Comparison of ENCODE assay signal across 16 mouse cellular contexts in the genomic region with DNA sequence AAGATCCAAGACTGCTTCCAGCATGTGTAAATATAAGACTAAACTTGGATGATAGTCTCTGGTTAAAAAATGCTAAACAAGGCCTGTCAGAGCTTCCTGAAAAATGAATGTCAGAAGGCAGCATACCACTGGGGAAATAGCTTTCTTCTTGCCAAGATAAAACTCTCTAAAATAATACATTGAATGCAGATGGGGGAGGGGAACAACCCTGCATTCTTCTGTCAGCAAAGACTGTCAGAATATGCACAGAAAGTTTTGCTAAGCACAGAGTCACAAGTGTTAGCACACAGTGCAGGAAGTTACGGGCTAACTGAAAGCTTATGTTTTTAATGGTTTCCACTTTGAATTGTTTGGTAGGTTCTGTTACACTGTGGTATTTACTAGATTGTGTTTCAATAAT. TPM values are rescaled to one million over a fixed set of nuclear protein-coding genes. Genes with fewer than 3 reads are reported as not detected.
A peak's percentile ranks its signal among the peaks of the same experiment; 100 is the strongest.
DNase-seq lines count a peak whose midpoint lies in the region; ATAC-seq and TF ChIP-seq lines count a peak whose summit lies in the region.
"Had no signal": no experiment of that assay in that cellular context is flagged by ENCODE, and none has a peak within 500 bp of the region (broad histone marks: within the 10 kb centered on the region; RNA-seq: fewer than 3 reads in every experiment).

No protein-coding gene starts in this region.

- no peaks in the 10 kb centered on the region for H3K27me3 ChIP-seq in intestine, embryonic 15.5 days (replicated peaks)
- no peaks in the 10 kb centered on the region for H3K27me3 ChIP-seq in intestine, postnatal 0 days (replicated peaks; ENCODE audit: control insufficient read depth, insufficient read depth, low read length)
- no peaks in the 10 kb centered on the region for H3K27me3 ChIP-seq in midbrain, embryonic 11.5 days (ENCODE audit: control insufficient read depth, insufficient read depth, low read length)
- H3K27me3 ChIP-seq in midbrain, embryonic 13.5 days, result no peaks in the 10 kb centered on the region
- H3K27me3 ChIP-seq in embryonic facial prominence, embryonic 15.5 days, result no peaks in the 10 kb centered on the region
- H3K27me3 ChIP-seq: CH12.LX; liver, embryonic 13.5 days; megakaryocyte, embryonic 14.5 days; stomach, embryonic 15.5 days had no signal

- H3K27ac ChIP-seq in intestine, embryonic 15.5 days, result no peak overlapping the region
- H3K27ac ChIP-seq in intestine, postnatal 0 days (ENCODE audit: low read depth, low read length), result no peak overlapping the region
- H3K27ac ChIP-seq in midbrain, embryonic 11.5 days (ENCODE audit: low read depth, low read length), result no peak overlapping the region
- H3K27ac ChIP-seq in midbrain, embryonic 13.5 days, result no peak overlapping the region
- H3K27ac ChIP-seq in embryonic facial prominence, embryonic 15.5 days (replicated peaks), result no peak overlapping the region
- H3K27ac ChIP-seq: liver, embryonic 13.5 days; stomach, embryonic 15.5 days had no signal

- H3K36me3 ChIP-seq in intestine, embryonic 15.5 days, result no peaks in the 10 kb centered on the region
- H3K36me3 ChIP-seq in intestine, postnatal 0 days (ENCODE audit: control insufficient read depth, insufficient read depth), result no peaks in the 10 kb centered on the region
- H3K36me3 ChIP-seq in midbrain, embryonic 11.5 days (ENCODE audit: control insufficient read depth, insufficient read depth, low read length), result no peaks in the 10 kb centered on the region
- H3K36me3 ChIP-seq in midbrain, embryonic 13.5 days, result no peaks in the 10 kb centered on the region
- H3K36me3 ChIP-seq in embryonic facial prominence, embryonic 15.5 days, result no peaks in the 10 kb centered on the region
- H3K36me3 ChIP-seq: liver, embryonic 13.5 days; stomach, embryonic 15.5 days had no signal

- H3K4me3 ChIP-seq in intestine, embryonic 15.5 days (replicated peaks), result no peak overlapping the region
- no peak overlapping the region for H3K4me3 ChIP-seq in intestine, postnatal 0 days (ENCODE audit: low read depth, low read length)
- H3K4me3 ChIP-seq in midbrain, embryonic 11.5 days (ENCODE audit: low read depth, low read length), result no peak overlapping the region
- no peak overlapping the region for H3K4me3 ChIP-seq in midbrain, embryonic 13.5 days (replicated peaks)
- H3K4me3 ChIP-seq in embryonic facial prominence, embryonic 15.5 days (replicated peaks), result no peak overlapping the region
- H3K4me3 ChIP-seq: liver, embryonic 13.5 days; megakaryocyte, embryonic 14.5 days; stomach, embryonic 15.5 days had no signal

- H3K9ac ChIP-seq in intestine, embryonic 15.5 days, result no peak overlapping the region
- no peak overlapping the region for H3K9ac ChIP-seq in intestine, postnatal 0 days (ENCODE audit: low read depth, low read length)
- no peak overlapping the region for H3K9ac ChIP-seq in midbrain, embryonic 11.5 days (ENCODE audit: low read length)
- H3K9ac ChIP-seq in midbrain, embryonic 13.5 days (replicated peaks), result no peak overlapping the region
- no peak overlapping the region for H3K9ac ChIP-seq in embryonic facial prominence, embryonic 15.5 days
- H3K9ac ChIP-seq: liver, embryonic 13.5 days; stomach, embryonic 15.5 days had no signal

- peak; percentile 77 for DNase-seq in midbrain, embryonic 11.5 days (ENCODE audit: low spot score, missing footprints)
- DNase-seq in left cerebral cortex, postnatal 25 days (ENCODE audit: low spot score in 2 of 2), result no peak
- no peak for DNase-seq in layer of hippocampus, postnatal 10 days (ENCODE audit: low spot score in 2 of 2)
- DNase-seq: adrenal gland, adult 8-10 months; cerebellum, postnatal 10 days; heart, postnatal 4 days; kidney, adult 8-10 months; liver, embryonic 13.5 days had no signal

- no peaks in the 10 kb centered on the region for H3K9me3 ChIP-seq in intestine, embryonic 15.5 days
- no peaks in the 10 kb centered on the region for H3K9me3 ChIP-seq in intestine, postnatal 0 days (ENCODE audit: control insufficient read depth)
- H3K9me3 ChIP-seq in midbrain, embryonic 11.5 days (ENCODE audit: control insufficient read depth, low read length), result no peaks in the 10 kb centered on the region
- H3K9me3 ChIP-seq in midbrain, embryonic 13.5 days, result no peaks in the 10 kb centered on the region
- H3K9me3 ChIP-seq in embryonic facial prominence, embryonic 15.5 days (replicated peaks), result no peaks in the 10 kb centered on the region
- H3K9me3 ChIP-seq: liver, embryonic 13.5 days; megakaryocyte, embryonic 14.5 days; stomach, embryonic 15.5 days had no signal

- peak; percentile 39; the same call in 1 of the 2 replicates for ATAC-seq in intestine, embryonic 15.5 days
- ATAC-seq in intestine, postnatal 0 days, result no peak
- ATAC-seq in midbrain, embryonic 11.5 days (ENCODE audit: low FRiP score), result no peak
- no peak for ATAC-seq in midbrain, embryonic 13.5 days
- ATAC-seq in embryonic facial prominence, embryonic 15.5 days (ENCODE audit: insufficient number of reproducible peaks, low FRiP score, low TSS enrichment, low read depth), result 0 out of 2 replicates have a peak, but pooled peaks have one; percentile 65

- 47% methylated on average over 1 of the region's 1 CpGs for WGBS in intestine, embryonic 15.5 days
- WGBS in intestine, postnatal 0 days, result 55% methylated on average over 1 of the region's 1 CpGs
- whole genome bisulfite sequencing in midbrain, embryonic 11.5 days, result 62% methylated on average over 1 of the region's 1 CpGs
- 70% methylated on average over 1 of the region's 1 CpGs for WGBS in midbrain, embryonic 13.5 days
- 8% methylated on average over 1 of the region's 1 CpGs for WGBS in embryonic facial prominence, embryonic 15.5 days

- no peak for TF ChIP-seq CTCF in intestine, postnatal 0 days (IDR thresholded peaks at IDR 0.05; ENCODE audit: low read depth)

- intact Hi-C loops in left cerebral cortex, postnatal 25 days (cut with DNase I), result no loop called here

- no peaks in the 10 kb centered on the region for H3K4me1 ChIP-seq in intestine, embryonic 15.5 days (replicated peaks)
- H3K4me1 ChIP-seq in intestine, postnatal 0 days (replicated peaks; ENCODE audit: control insufficient read depth, insufficient read depth, low read length), result no peaks in the 10 kb centered on the region
- H3K4me1 ChIP-seq in midbrain, embryonic 11.5 days (ENCODE audit: control insufficient read depth, insufficient read depth, low read length), result no peaks in the 10 kb centered on the region
- H3K4me1 ChIP-seq in midbrain, embryonic 13.5 days (replicated peaks), result no peaks in the 10 kb centered on the region
- no peaks in the 10 kb centered on the region for H3K4me1 ChIP-seq in embryonic facial prominence, embryonic 15.5 days
- H3K4me1 ChIP-seq: liver, embryonic 13.5 days; stomach, embryonic 15.5 days had no signal

- no peak overlapping the region for H3K4me2 ChIP-seq in intestine, embryonic 15.5 days (replicated peaks)
- no peak overlapping the region for H3K4me2 ChIP-seq in intestine, postnatal 0 days (replicated peaks; ENCODE audit: low read depth)
- no peak overlapping the region for H3K4me2 ChIP-seq in midbrain, embryonic 11.5 days
- no peak overlapping the region for H3K4me2 ChIP-seq in midbrain, embryonic 13.5 days (replicated peaks)
- H3K4me2 ChIP-seq in embryonic facial prominence, embryonic 15.5 days (replicated peaks), result no peak overlapping the region
- H3K4me2 ChIP-seq: liver, embryonic 13.5 days; stomach, embryonic 15.5 days had no signal

RNA-seq across cellular contexts. Expression of a gene that starts 6.6 kb away (rescaled TPM):
- polyA plus RNA-seq in intestine, embryonic 15.5 days (2015; fragmentation: Nextera tagmentation; extraction: Ambion mirVana), result 28.0 and 31.1 TPM in 2 replicates
- 10.1 and 10.6 TPM in 2 replicates for polyA plus RNA-seq in intestine, postnatal 0 days (2015; fragmentation: Nextera tagmentation; extraction: Ambion mirVana)
- polyA plus RNA-seq in midbrain, embryonic 11.5 days (2014; fragmentation: Nextera tagmentation; extraction: Ambion mirVana), result 71.1 and 72.3 TPM in 2 replicates
- 31.5 and 32.9 TPM in 2 replicates for polyA plus RNA-seq in midbrain, embryonic 13.5 days (2015; fragmentation: Nextera tagmentation; extraction: Ambion mirVana)
- 31.1 and 32.6 TPM in 2 replicates for polyA plus RNA-seq in embryonic facial prominence, embryonic 15.5 days (2015; fragmentation: Nextera tagmentation; extraction: Ambion mirVana)
- 10 to 100 TPM; 13.6 to 17.6 TPM for total RNA-seq in left cerebral cortex, postnatal 25 days (2021)
- total RNA-seq in layer of hippocampus, postnatal 10 days (2021), result 10 to 100 TPM; 24.9 to 26.0 TPM

RNA-seq across cellular contexts. Expression of a gene that starts 16.7 kb away (rescaled TPM):
- polyA plus RNA-seq in intestine, embryonic 15.5 days (2015; fragmentation: Nextera tagmentation; extraction: Ambion mirVana), result 0.41 and 0.44 TPM in 2 replicates
- 0.39 and 0.51 TPM in 2 replicates for polyA plus RNA-seq in intestine, postnatal 0 days (2015; fragmentation: Nextera tagmentation; extraction: Ambion mirVana)
- 0.72 and 1.0 TPM in 2 replicates for polyA plus RNA-seq in midbrain, embryonic 11.5 days (2014; fragmentation: Nextera tagmentation; extraction: Ambion mirVana)
- 1.9 and 2.8 TPM in 2 replicates for polyA plus RNA-seq in midbrain, embryonic 13.5 days (2015; fragmentation: Nextera tagmentation; extraction: Ambion mirVana)
- polyA plus RNA-seq in embryonic facial prominence, embryonic 15.5 days (2015; fragmentation: Nextera tagmentation; extraction: Ambion mirVana), result 0.36 and 0.38 TPM in 2 replicates
- total RNA-seq in left cerebral cortex, postnatal 25 days (2021), result under 1 TPM in 1 of 2 experiments, not detected in 1; 0.37 TPM
- under 1 TPM; 0.51 to 0.62 TPM for total RNA-seq in layer of hippocampus, postnatal 10 days (2021)
- total RNA-seq: CH12.LX; layer of hippocampus, postnatal 25 days had no signal

Comparison
In these comparisons a context has a peak if more than half of its experiments do, and no peak if none do; other contexts are left out.
1. ATAC-seq: peak in intestine, embryonic 15.5 days (single experiment) and embryonic facial prominence, embryonic 15.5 days (single experiment); none in intestine, postnatal 0 days (single experiment), midbrain, embryonic 11.5 days (single experiment) and midbrain, embryonic 13.5 days (single experiment).